Mouse (Mus musculus): ENCODE measurements around the gene Mgrn1.

Mgrn1 gene

DNA sequence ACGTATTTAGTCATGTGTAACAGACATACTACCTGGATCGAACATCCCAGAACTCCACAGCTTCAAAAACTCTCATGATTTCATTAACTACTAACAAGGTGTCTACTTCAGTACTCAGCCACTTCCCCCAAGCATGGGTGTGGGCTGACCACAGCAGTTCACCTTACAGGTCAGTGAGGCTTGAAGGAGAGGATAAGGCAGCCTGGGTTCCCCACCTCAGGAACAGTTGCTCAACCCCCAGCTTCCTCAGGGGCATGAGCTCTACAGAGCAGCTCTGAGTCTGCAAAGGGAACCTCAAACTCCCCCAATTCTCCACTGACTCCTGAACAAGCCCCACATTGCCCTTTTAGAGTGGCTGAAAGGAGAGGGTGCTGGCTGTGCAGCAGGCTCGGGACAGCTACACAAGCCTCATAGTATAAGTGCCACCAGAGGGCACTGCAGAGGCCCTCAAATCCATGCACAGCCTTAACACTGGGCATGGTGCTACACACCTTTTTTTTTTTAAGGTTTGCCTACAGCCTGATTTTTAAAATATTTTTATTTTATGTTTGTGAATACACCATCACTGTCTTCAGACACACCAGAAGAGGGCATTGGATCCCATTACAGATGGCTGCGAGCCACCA is 93.8 kb downstream of the Mgrn1 start:
- DNase-seq (ENCODE audit: low spot score in 2 of 2): no peak

DNA sequence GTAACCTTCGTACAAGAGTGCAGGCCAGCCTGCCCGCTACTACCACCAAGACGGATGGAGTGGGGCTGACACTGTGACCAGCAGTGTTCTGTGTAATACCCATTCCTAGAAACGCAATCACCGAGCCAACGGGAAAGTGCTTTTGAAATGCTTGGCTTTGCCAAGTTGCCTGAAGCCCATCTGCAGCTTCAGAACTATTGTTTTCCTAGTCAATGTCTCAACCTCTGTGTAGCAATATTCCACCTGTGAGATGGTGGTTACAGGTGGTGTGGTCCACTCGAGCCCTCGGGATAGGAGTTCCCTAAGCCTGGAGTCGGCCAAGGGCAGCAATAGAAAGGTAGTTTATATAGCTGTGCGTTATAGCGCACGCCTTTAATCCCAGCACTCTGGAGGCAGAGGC is 98.7 kb downstream of the Mgrn1 start:
- no peak for DNase-seq (ENCODE audit: low spot score in 2 of 2)

Data from right cerebral cortex, postnatal 10 days (tissue).